Mouse (Mus musculus) Patski (cell line): Measurements from ENCODE around the gene Ndufaf8. TPM values are rescaled to one million over a fixed set of nuclear protein-coding genes. Genes with fewer than 3 reads are reported as not detected.

Experiments
- ATAC-seq: fragments of 100-300 bp; one replicate; pipeline ENCODE4 v1.8.0; 2021
- CTCF ChIA-PET: fragments of 350-600 bp; sonication (Branson Sonifier 250); formaldehyde crosslinking; loops from one replicate; lab custom pipeline; 2022; ENCODE audit warnings: inconsistent platforms; lab: Charles Lee
- POLR2A ChIA-PET: fragments of 350-600 bp; sonication (Branson Sonifier 250); formaldehyde crosslinking; loops from one replicate; lab custom pipeline; 2022; ENCODE audit warnings: antibody characterized with exemption, inconsistent platforms; lab: Charles Lee
- DNase-seq: peaks from one replicate; pipeline ENCODE4 v3.0.0-alpha.2; 2011; ENCODE audit warnings: low read depth, low spot score
- H3K27me3 ChIP-seq: fragments of 371-371 bp; one replicate; pipeline ENCODE4 v1.5.1; 2021
- CTCF ChIP-seq: fragments of 100-300 bp; IDR thresholded peaks from one replicate; pipeline ENCODE4 v1.5.1; 2021
- in situ Hi-C: fragments of 300-500 bp; cut with MboI; formaldehyde crosslinking; loops from 3 replicates; pipeline ENCODE4 v1.11.1; 2018; ENCODE audit warnings: low pct_unique_long_range_greater_than_20kb, mixed read lengths
- polyA plus RNA-seq: library from polyadenylated mRNA; unstranded; gene quantifications from one replicate; pipeline ENCODE4 v1.2.3, GENCODE M21; 2021

Ndufaf8 gene
- 57.3 TPM for polyA plus RNA-seq

DNA sequence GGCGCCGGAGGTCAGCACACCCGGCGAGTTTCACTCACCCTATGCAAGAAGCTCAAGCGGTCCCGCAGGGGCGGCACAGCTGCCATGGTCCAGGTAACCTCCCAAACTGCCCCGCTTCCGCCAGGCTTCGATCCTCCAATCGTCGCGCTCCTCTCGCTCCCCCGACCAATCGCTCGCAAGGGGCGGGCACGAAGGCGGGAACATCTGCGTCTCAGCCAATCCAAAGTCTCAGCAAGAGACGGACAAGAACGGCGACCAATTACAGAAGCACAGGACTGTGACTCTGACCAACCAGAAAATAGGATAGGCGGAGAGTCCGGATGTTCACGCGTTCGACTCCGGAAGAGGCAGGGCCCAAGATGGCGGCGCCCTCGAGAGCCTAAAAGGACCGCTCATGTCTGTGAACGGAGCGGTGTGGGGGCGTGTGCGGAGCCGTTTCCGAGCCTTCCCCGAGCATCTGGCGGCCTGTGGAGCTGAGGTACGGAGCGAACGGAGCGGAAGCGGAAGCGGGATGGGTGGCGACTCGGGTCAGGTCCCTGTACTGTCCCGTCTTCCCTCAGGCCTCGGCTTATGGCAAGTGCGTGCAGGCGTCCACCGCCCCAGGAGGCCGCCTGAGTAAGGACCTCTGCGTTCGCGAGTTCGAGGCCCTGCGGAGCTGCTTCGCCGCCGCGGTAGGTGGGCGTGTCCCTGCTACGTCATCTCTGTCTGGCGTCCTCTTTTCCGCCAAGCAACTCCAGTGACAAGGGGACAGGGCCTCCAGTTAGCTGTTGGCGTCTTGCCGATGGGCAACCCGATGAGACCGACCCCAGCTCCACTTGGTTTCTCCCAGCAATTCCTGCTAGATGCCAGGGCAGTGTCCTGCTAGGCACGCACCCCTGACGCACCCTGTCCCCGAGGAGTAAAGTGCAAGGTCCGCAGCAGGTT is at the start of gene Ndufaf8, which contains the start of gene Tepsin:
TSS of gene Ndufaf8 (plus strand) at position 341 of the 924 bp plus-strand sequence.
TSS of gene Tepsin (minus strand) at position 144 of the 924 bp plus-strand sequence.
- POLR2A ChIA-PET, result interaction anchor here (0.7 to 1.2 kb wide), 3 partner anchors 9 to 217 kb away, joined by 3 to 4 read pairs (median 3); no protein-coding TSS in a partner anchor
- TF ChIP-seq CTCF, result no peak
- CTCF ChIA-PET, result interaction anchor here (1.5 to 2.0 kb wide), 4 partner anchors 10 to 189 kb away, joined by 4 to 6 read pairs (median 5); no protein-coding TSS in a partner anchor
- no peaks in the 10 kb centered on the region for H3K27me3 ChIP-seq
- peak; percentile 100 for DNase-seq
- in situ Hi-C loops, result loop anchor here (5.0 kb wide), 2 partner anchors 72 to 177 kb away; no protein-coding TSS in a partner anchor
- peak; percentile 95 for ATAC-seq

DNA sequence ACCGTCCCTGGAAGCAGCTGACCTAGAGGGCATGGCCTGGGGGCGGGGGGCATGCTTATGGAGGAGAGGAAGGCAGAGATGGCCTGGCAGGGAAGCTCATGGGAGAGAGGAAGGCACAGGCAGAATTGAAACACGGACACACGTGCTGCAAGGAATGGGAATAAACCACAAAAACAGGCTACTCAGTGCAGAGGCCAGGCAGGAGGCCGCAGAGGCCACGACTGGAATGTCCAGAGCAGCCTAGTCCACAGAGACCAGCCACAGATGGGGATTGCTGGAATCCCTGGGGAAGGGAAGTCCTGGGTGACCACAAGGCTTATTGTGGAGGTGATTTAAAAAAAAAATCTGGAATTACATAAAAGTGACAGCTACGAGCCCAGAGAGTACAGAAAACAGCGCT is 49.7 kb upstream of the Ndufaf8 start:
- in situ Hi-C loops, result no loop called here
- ATAC-seq (peak; percentile 14), DNase-seq (no peak)
- ChIA-PET CTCF (interaction anchor here (1.4 to 1.5 kb wide), 2 partner anchors 13 to 16 kb away, joined by 3 to 5 read pairs; no protein-coding TSS in a partner anchor), POLR2A (no interaction called here)
- TF ChIP-seq CTCF, result no peak
- H3K27me3 ChIP-seq, result no peaks in the 10 kb centered on the region

DNA sequence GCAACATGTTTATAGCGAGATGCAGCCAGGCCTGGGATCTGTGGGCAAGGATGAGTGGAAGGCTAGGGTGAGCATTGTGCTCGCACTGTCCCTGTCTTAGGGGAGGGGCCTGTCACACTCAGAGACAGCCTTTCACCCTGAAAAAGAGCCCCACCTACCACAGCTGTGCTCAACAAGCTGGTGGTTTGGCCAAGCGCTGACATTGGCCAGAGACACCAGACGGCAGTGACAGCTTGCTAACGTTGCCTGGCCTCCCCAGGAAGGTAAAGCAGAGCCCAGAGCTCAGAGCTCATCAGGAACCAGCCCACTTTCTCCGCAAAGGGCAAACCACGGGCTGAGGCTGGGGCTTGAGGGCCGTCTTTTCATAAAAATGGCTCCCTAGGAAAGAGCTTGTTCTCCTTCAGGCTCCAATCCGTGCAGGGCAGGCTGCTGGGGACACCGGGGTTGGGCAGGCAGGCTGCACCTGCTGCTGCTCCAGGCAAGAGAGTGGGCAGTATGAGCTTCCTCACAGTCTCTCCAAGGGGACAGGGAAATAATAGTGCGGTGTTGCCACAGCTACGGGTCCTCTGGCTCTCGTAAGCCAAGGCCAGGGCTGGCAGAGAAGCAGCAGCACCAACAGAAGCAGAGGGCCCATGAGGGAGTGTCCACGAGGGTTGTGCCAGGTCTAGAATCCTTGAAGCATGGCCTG is 47.5 kb upstream of the Ndufaf8 start:
- in situ Hi-C loops, result no loop called here
- ATAC-seq (no peak), DNase-seq (no peak)
- POLR2A ChIA-PET, result no interaction called here
- no peaks in the 10 kb centered on the region for H3K27me3 ChIP-seq
- no peak for TF ChIP-seq CTCF
- CTCF ChIA-PET, result interaction anchor here (0.6 to 1.7 kb wide), 2 partner anchors 14 to 139 kb away, joined by 3 to 7 read pairs; no protein-coding TSS in a partner anchor

DNA sequence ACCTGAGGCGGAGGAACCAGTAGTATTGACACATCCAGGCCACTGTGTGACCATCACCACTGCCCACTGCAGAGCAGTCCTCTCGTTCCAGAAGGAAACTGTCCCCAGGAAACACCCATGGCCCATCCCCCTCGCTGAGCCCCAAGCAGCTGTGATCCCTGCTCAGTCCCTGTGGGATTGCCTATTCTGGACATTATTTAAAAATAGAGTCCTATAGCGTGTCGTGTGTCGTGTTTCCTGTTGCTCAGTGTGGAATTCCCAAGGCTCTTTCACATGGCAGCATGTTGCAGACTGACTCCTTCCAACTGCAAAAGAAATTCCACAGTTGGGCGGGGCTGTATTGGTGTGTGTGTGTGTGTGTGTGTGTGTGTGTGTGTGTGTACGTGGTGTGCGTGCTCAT is 46.5 kb upstream of the Ndufaf8 start:
- no peak for ATAC-seq
- ChIA-PET POLR2A (no interaction called here), CTCF (interaction anchor here (1.7 kb wide), 1 partner anchor 13 kb away, joined by 7 read pairs; no protein-coding TSS in a partner anchor)
- no peak for TF ChIP-seq CTCF
- DNase-seq, result no peak
- no peaks in the 10 kb centered on the region for H3K27me3 ChIP-seq
- in situ Hi-C loops, result no loop called here

DNA sequence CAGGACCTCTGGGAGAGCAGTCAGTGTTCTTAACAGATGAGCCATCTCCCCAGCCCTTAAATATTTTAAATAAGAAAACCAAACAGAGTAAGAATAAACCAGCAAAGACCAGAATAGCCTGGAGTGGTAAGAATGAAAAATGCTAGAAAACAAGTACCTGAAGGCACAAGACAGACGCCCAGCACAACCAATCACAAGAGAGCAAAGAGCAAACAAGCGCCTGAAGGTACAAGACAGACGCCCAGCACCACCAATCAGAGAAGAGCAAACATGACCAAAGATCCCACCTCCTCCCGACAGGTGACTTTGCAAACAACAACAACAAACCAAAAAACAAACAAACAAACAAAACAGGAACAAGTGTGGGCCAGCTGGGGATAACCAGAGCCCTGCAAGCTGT is 44.9 kb upstream of the Ndufaf8 start:
- DNase-seq (no peak), ATAC-seq (no peak)
- POLR2A ChIA-PET, result interaction anchor here (1.1 kb wide), 1 partner anchor 15 kb away, joined by 3 read pairs; no protein-coding TSS in a partner anchor
- no peaks in the 10 kb centered on the region for H3K27me3 ChIP-seq
- TF ChIP-seq CTCF, result no peak
- CTCF ChIA-PET, result no interaction called here
- in situ Hi-C loops, result no loop called here

DNA sequence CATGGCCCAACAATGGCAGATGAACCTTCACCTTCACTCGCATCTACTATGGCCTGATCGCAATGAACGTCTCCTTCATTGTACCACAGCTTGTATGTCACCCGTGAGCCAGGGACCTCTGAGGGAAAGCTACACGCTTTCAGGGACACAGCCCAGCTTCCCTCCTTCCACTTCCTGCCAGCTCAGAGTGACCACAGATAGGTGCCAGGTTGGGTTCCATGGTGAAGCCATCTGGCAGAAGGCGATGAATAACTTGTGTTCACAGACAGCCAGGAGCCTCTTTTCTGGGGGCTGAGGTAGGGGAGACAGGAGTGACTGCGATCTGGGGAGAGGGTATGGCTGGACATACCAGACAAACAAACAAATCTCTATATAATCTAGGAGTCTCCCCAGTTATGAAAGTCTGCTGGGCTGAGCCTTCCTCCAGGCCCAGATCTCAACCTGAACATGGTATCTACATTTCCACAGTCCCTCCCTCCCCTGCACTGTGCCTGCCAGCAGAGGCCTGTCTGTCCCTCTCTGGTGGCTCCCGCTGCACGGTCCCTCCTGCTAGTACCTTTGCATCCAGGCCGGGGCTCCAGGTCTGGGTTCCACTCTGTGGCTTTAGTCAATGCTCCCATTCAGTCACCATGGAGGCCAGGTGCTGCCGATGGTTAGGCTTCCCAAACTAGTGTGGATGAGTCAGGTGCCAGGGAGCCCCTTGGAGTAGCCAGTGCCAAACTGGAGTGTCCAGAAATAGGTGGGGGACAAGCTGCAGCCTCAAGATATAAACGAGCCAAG is 42.6 kb upstream of the Ndufaf8 start:
- no peaks in the 10 kb centered on the region for H3K27me3 ChIP-seq
- TF ChIP-seq CTCF, result no peak
- in situ Hi-C loops, result no loop called here
- no peak for ATAC-seq
- ChIA-PET CTCF (no interaction called here), POLR2A (interaction anchor here (0.6 kb wide), 1 partner anchor 41 kb away, joined by 4 read pairs; no protein-coding TSS in a partner anchor)
- no peak for DNase-seq

DNA sequence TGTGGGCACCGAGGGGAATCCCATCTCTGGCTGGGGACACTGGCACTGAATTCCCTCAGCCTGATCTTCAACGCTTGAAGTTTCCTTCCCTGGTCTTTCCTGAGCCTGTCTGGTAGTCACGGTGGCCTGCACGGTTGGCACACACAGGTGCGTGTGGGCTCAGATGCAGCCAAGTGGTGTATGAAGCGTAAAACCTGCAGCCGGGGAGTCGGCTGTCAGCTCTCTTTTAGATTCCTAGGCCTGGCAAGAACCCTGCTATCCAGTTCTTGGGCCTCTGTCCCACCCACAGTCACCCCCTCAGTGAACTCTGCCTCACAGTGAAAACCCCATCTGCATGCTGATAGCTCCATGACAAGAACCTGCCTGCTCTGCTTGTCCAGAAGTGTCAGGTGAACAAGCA is 38.1 kb upstream of the Ndufaf8 start:
- no peak for DNase-seq
- ChIA-PET POLR2A (no interaction called here), CTCF (no interaction called here)
- TF ChIP-seq CTCF, result no peak
- no peaks in the 10 kb centered on the region for H3K27me3 ChIP-seq
- ATAC-seq, result no peak
- in situ Hi-C loops, result loop anchor here (5.0 kb wide), 1 partner anchor 33 kb away; no protein-coding TSS in a partner anchor

DNA sequence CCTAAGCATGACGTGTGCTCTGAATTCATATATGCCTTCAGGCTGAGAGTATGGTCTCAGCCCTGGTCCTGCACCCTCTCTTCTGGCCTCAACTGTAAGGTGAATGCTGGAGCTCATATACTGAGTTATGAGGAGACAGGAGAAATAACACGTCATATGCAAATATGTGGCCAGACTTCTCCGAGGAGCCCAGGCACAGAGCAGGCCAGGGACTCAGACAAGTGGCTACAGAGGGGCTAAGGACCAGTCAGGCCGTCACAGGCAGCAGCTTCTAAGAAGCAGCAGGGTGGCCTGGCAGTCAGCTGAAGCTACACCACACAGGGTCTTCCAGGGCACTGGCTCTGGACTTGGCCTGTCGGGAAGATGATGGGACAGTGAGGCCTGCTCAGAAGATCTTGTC is 35.4 kb upstream of the Ndufaf8 start:
- no peak for DNase-seq
- no peaks in the 10 kb centered on the region for H3K27me3 ChIP-seq
- no peak for ATAC-seq
- in situ Hi-C loops, result loop anchor here (5.0 kb wide), 1 partner anchor 36 kb away; no protein-coding TSS in a partner anchor
- CTCF ChIA-PET, result no interaction called here
- POLR2A ChIA-PET, result no interaction called here
- TF ChIP-seq CTCF, result no peak

DNA sequence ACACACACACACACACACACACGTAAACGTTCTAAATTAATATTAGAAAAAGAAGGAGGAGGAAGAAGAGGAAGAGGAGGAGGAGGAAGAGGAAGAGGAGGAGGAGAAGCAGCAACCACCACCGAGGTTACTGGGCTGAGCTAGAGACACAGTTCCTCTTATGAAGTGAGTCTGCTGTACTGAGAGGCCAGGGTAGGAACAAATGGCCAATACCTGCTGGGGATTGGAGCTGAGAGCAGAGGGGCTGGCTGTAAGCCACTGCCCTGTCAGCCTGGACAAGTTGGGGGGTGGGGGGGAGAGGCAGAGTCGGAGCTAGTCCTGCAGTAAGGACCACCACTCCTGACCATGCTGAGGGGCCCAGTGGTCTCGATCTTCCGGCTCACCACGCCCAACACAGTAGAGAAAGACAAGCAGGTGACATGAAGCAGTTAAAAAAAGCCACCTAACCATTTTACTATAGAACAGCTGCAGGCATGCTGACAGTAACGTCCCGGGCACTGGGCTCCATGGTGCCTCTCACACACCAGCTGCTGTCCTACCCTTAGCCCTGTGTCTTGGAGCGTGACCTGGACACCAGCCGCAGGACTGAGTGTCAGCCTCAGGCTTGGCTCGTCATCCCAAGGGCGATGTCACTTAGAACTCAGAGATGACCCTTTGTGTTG is 34.6 kb upstream of the Ndufaf8 start:
- DNase-seq (no peak), ATAC-seq (no peak)
- H3K27me3 ChIP-seq, result no peaks in the 10 kb centered on the region
- ChIA-PET CTCF (interaction anchor here (1.5 kb wide), 1 partner anchor 41 kb away, joined by 3 read pairs; no protein-coding TSS in a partner anchor), POLR2A (no interaction called here)
- in situ Hi-C loops, result loop anchor here (5.0 kb wide), 1 partner anchor 37 kb away; no protein-coding TSS in a partner anchor
- TF ChIP-seq CTCF, result no peak
